Mouse (Mus musculus): ENCODE results near the gene Rasgef1a. TPM values are rescaled to one million over a fixed set of nuclear protein-coding genes. Genes with fewer than 3 reads are reported as not detected.

The Rasgef1a gene
- total RNA-seq, 1 experiment = 0.94 TPM

DNA sequence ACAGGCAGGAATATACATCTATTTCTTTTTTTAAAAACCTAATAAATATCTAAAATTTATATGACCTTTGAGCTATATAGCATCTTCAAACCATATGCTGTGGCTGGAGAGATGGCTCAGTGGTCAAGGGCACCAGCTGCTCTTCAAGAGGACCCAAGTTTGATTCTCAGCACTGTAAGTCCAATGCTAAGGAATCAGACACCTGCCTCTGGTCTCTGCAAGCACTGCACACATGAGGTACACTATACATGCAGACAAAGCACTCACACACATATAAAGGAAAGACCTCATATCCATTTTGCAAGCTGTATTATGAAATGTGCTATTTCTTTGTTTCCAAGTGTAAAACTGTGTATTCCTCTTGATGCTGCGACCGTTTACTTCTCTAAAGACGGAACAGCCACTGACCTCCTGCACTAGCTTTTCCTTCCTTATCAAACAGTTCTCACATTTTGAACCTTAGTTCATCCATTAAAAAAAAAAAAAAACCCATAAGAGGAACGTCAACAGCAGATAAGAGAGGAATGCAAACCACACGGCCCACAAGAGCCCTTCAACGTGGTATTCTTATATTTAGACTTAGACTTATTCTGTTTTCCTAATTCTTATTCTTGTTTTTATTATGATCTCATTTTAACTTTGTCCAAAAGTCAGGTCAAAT is 116.7 kb downstream of the Rasgef1a start:
- Histone ChIP-seq H3K9me3 (ENCODE audit: control insufficient read depth, insufficient read depth, low read depth, low read length) (no peaks in the 10 kb centered on the region), H3K4me3 (ENCODE audit: insufficient read depth in 1 of 2, low read depth in 1 of 2, low read length in 2 of 2, poor library complexity in 1 of 2, severe bottlenecking in 1 of 2) (no peak overlapping the region), H3K9ac (ENCODE audit: insufficient read depth, low read depth, low read length, poor library complexity, severe bottlenecking) (no peak overlapping the region), H3K27ac (ENCODE audit: insufficient read depth, low read depth, low read length, poor library complexity, severe bottlenecking) (no peak overlapping the region), H3K4me1 (ENCODE audit: control insufficient read depth in 2 of 2, insufficient read depth in 2 of 2, low read length in 2 of 2, poor library complexity in 1 of 2) (no peaks in the 10 kb centered on the region), H3K36me3 (ENCODE audit: control insufficient read depth, insufficient read depth, low read length, poor library complexity, severe bottlenecking) (no peaks in the 10 kb centered on the region)
- TF ChIP-seq ZC3H11A (IDR thresholded peaks at IDR 0.05; ENCODE audit: borderline replicate concordance, low read depth, low read length) (no peak), ZNF384 (IDR thresholded peaks at IDR 0.05; ENCODE audit: low read depth, low read length) (no peak), CHD2 (IDR thresholded peaks at IDR 0.05; ENCODE audit: low read depth, low read length) (no peak), HCFC1 (IDR thresholded peaks at IDR 0.05; ENCODE audit: borderline replicate concordance, insufficient read depth, low read length) (no peak), MAFK (IDR thresholded peaks at IDR 0.05; ENCODE audit: insufficient read depth, low read depth, low read length) (no peak)
- in situ Hi-C loops (cut with MboI; ENCODE audit: low sequenced_read_pairs in 2 of 2, unreplicated experiment in 2 of 2) = no loop called here
- no peak for DNase-seq (ENCODE audit: low read depth, low spot score)

DNA sequence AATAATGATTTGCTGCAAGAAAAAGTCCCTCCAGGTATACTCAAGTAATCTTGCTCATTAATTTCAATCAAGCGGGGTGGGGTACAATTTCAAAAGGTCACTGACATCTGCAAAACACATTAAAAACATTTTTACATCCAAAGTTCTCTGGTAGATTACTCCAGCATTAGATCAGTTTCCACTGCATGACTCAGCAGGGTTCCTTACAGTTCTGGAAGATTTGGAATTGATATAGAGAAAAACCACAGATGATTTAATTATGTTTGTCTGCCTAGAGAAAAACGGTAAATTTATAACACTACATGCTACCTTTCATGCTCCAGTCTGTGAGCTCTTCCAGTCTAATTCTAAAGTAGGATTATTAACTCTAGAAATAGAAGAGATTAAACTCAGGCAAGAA is 118.8 kb downstream of the Rasgef1a start:
- Histone ChIP-seq H3K36me3 (ENCODE audit: control insufficient read depth, insufficient read depth, low read length, poor library complexity, severe bottlenecking) (no peaks in the 10 kb centered on the region), H3K9me3 (ENCODE audit: control insufficient read depth, insufficient read depth, low read depth, low read length) (no peaks in the 10 kb centered on the region), H3K9ac (ENCODE audit: insufficient read depth, low read depth, low read length, poor library complexity, severe bottlenecking) (no peak overlapping the region), H3K27ac (ENCODE audit: insufficient read depth, low read depth, low read length, poor library complexity, severe bottlenecking) (no peak overlapping the region), H3K4me1 (ENCODE audit: control insufficient read depth in 2 of 2, insufficient read depth in 2 of 2, low read length in 2 of 2, poor library complexity in 1 of 2) (no peaks in the 10 kb centered on the region), H3K4me3 (ENCODE audit: insufficient read depth in 1 of 2, low read depth in 1 of 2, low read length in 2 of 2, poor library complexity in 1 of 2, severe bottlenecking in 1 of 2) (no peak overlapping the region)
- in situ Hi-C loops (cut with MboI; ENCODE audit: low sequenced_read_pairs in 2 of 2, unreplicated experiment in 2 of 2) = no loop called here
- TF ChIP-seq CHD2 (IDR thresholded peaks at IDR 0.05; ENCODE audit: low read depth, low read length) (no peak), HCFC1 (IDR thresholded peaks at IDR 0.05; ENCODE audit: borderline replicate concordance, insufficient read depth, low read length) (no peak), ZNF384 (IDR thresholded peaks at IDR 0.05; ENCODE audit: low read depth, low read length) (no peak), MAFK (IDR thresholded peaks at IDR 0.05; ENCODE audit: insufficient read depth, low read depth, low read length) (no peak), ZC3H11A (IDR thresholded peaks at IDR 0.05; ENCODE audit: borderline replicate concordance, low read depth, low read length) (no peak)
- DNase-seq (ENCODE audit: low read depth, low spot score) = no peak

DNA sequence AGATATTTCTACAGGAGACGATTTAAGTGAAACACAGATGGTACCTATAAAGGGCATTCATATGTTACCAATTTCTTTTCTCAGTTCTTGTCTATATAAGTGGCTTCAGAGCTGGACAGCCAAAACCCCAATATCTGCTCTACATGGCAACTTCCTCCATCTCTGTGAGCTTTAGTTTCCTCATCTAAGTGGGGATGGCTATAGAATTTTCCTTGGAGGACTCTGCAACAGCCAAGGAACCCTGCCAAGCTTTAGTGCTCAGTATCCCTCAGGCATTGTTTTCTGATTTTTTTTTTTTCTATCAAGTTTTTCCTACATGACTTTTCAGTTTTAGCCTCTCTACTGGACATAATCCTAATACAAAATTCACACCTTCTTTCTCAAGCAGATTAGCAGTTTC is 123.2 kb downstream of the Rasgef1a start:
- in situ Hi-C loops (cut with MboI; ENCODE audit: low sequenced_read_pairs in 2 of 2, unreplicated experiment in 2 of 2) = no loop called here
- no peak overlapping the region for H3K27ac ChIP-seq (ENCODE audit: insufficient read depth, low read depth, low read length, poor library complexity, severe bottlenecking)
- no peak overlapping the region for H3K9ac ChIP-seq (ENCODE audit: insufficient read depth, low read depth, low read length, poor library complexity, severe bottlenecking)
- no peaks in the 10 kb centered on the region for H3K4me1 ChIP-seq (ENCODE audit: control insufficient read depth in 2 of 2, insufficient read depth in 2 of 2, low read length in 2 of 2, poor library complexity in 1 of 2)
- H3K4me3 ChIP-seq (ENCODE audit: insufficient read depth in 1 of 2, low read depth in 1 of 2, low read length in 2 of 2, poor library complexity in 1 of 2, severe bottlenecking in 1 of 2) = no peak overlapping the region
- TF ChIP-seq MAFK (IDR thresholded peaks at IDR 0.05; ENCODE audit: insufficient read depth, low read depth, low read length) = no peak
- no peak for TF ChIP-seq ZC3H11A (IDR thresholded peaks at IDR 0.05; ENCODE audit: borderline replicate concordance, low read depth, low read length)
- TF ChIP-seq ZNF384 (IDR thresholded peaks at IDR 0.05; ENCODE audit: low read depth, low read length) = no peak
- no peak for TF ChIP-seq HCFC1 (IDR thresholded peaks at IDR 0.05; ENCODE audit: borderline replicate concordance, insufficient read depth, low read length)
- no peak for TF ChIP-seq CHD2 (IDR thresholded peaks at IDR 0.05; ENCODE audit: low read depth, low read length)
- no peaks in the 10 kb centered on the region for H3K9me3 ChIP-seq (ENCODE audit: control insufficient read depth, insufficient read depth, low read depth, low read length)
- DNase-seq (ENCODE audit: low read depth, low spot score) = no peak
- H3K36me3 ChIP-seq (ENCODE audit: control insufficient read depth, insufficient read depth, low read length, poor library complexity, severe bottlenecking) = no peaks in the 10 kb centered on the region

DNA sequence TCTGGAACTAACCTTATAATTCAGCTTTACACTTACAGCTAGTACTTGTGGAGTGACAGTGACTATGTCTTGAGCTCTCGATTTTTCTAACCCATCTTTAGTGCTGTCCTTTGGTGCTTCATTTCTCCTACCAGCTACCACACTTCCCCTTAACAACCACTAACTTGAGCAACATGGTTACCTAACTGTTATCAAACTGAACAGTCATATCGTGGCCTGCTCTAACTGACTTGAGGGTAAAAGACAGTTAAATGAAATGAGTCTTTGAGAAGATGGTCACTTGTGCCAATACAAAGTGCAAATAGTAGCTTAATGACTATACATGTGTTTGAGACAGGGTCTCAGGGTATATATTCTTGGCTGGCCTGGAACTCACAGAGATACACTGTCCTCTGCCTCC is 125.9 kb downstream of the Rasgef1a start:
- TF ChIP-seq HCFC1 (IDR thresholded peaks at IDR 0.05; ENCODE audit: borderline replicate concordance, insufficient read depth, low read length) (no peak), ZNF384 (IDR thresholded peaks at IDR 0.05; ENCODE audit: low read depth, low read length) (no peak), CHD2 (IDR thresholded peaks at IDR 0.05; ENCODE audit: low read depth, low read length) (no peak), MAFK (IDR thresholded peaks at IDR 0.05; ENCODE audit: insufficient read depth, low read depth, low read length) (no peak), ZC3H11A (IDR thresholded peaks at IDR 0.05; ENCODE audit: borderline replicate concordance, low read depth, low read length) (no peak)
- Histone ChIP-seq H3K9ac (ENCODE audit: insufficient read depth, low read depth, low read length, poor library complexity, severe bottlenecking) (no peak overlapping the region), H3K9me3 (ENCODE audit: control insufficient read depth, insufficient read depth, low read depth, low read length) (no peaks in the 10 kb centered on the region), H3K4me1 (ENCODE audit: control insufficient read depth in 2 of 2, insufficient read depth in 2 of 2, low read length in 2 of 2, poor library complexity in 1 of 2) (no peaks in the 10 kb centered on the region), H3K36me3 (ENCODE audit: control insufficient read depth, insufficient read depth, low read length, poor library complexity, severe bottlenecking) (no peaks in the 10 kb centered on the region), H3K4me3 (ENCODE audit: insufficient read depth in 1 of 2, low read depth in 1 of 2, low read length in 2 of 2, poor library complexity in 1 of 2, severe bottlenecking in 1 of 2) (no peak overlapping the region), H3K27ac (ENCODE audit: insufficient read depth, low read depth, low read length, poor library complexity, severe bottlenecking) (no peak overlapping the region)
- DNase-seq (ENCODE audit: low read depth, low spot score) = no peak
- in situ Hi-C loops (cut with MboI; ENCODE audit: low sequenced_read_pairs in 2 of 2, unreplicated experiment in 2 of 2) = no loop called here

All from ES-E14 (cell line).